Mouse (Mus musculus) midbrain, embryonic 11.5 days (tissue): ENCODE data around the gene Zfp472. TPM values are rescaled to one million over a fixed set of nuclear protein-coding genes. Genes with fewer than 3 reads are reported as not detected.

Source experiments
- ATAC-seq: fragments of 200-750 bp; cut with Nextera tagmentation; 2 replicates; pipeline ENCODE4 v1.8.0; 2017; ENCODE audit warnings: moderate TSS enrichment, moderate library complexity; ENCODE audit not compliant: low FRiP score
- DNase-seq: peaks from one replicate; pipeline ENCODE4 v3.0.0; 2015; ENCODE audit warnings: low spot score; ENCODE audit errors: missing footprints
- H3K27ac ChIP-seq: fragments of 300-500 bp; sonication (generic); 2 replicates; pipeline ENCODE4 v1.5.1; 2014; ENCODE audit warnings: low read depth, low read length
- H3K27me3 ChIP-seq: fragments of 300-500 bp; sonication (generic); 2 replicates; pipeline ENCODE4 v1.6.1; 2014; ENCODE audit warnings: mild to moderate bottlenecking, low read length, moderate library complexity, mixed read lengths; ENCODE audit not compliant: control insufficient read depth, insufficient read depth
- H3K36me3 ChIP-seq: fragments of 300-500 bp; sonication (generic); 2 replicates; pipeline ENCODE4 v1.6.1; 2014; ENCODE audit warnings: mild to moderate bottlenecking, low read length, moderate library complexity, mixed read lengths; ENCODE audit not compliant: control insufficient read depth, insufficient read depth
- H3K4me1 ChIP-seq: fragments of 300-500 bp; sonication (generic); 2 replicates; pipeline ENCODE4 v1.6.1; 2014; ENCODE audit warnings: low read length; ENCODE audit not compliant: control insufficient read depth, insufficient read depth
- H3K4me2 ChIP-seq: fragments of 300-500 bp; sonication (generic); 2 replicates; pipeline ENCODE4 v1.6.1; 2014; ENCODE audit warnings: mild to moderate bottlenecking, moderate library complexity
- H3K4me3 ChIP-seq: fragments of 300-500 bp; sonication (generic); 2 replicates; pipeline ENCODE4 v1.5.1; 2014; ENCODE audit warnings: low read depth, low read length
- H3K9ac ChIP-seq: fragments of 300-500 bp; sonication (generic); 2 replicates; pipeline ENCODE4 v1.6.1; 2014; ENCODE audit warnings: low read length
- H3K9me3 ChIP-seq: fragments of 300-500 bp; sonication (generic); 2 replicates; pipeline ENCODE4 v1.6.1; 2016; ENCODE audit warnings: low read length; ENCODE audit not compliant: control insufficient read depth
- WGBS: fragments of 180-500 bp; shearing (Covaris S2); extraction: QIAGEN DNeasy Blood & Tissue Kit; methylation state at CpG from one replicate; pipeline ENCODE4 v1.1.7; 2014; 5-methylcytosine and 5-hydroxymethylcytosine counted together
- polyA plus RNA-seq: library from polyadenylated mRNA; unstranded; fragments of >200 nt; fragmentation: Nextera tagmentation; extraction: Ambion mirVana; gene quantifications from 2 replicates; pipeline ENCODE4 v1.2.1, GENCODE M21; 2014

Zfp472 gene
- polyA plus RNA-seq, 1 experiment from 2014 or later: 15.6 TPM

GRCm38 (mm10) chr17:32944402-32945035 is 21.1 kb upstream of the Zfp472 start:
- 71% methylated on average over 3 of the region's 3 CpGs for WGBS
- H3K4me1 ChIP-seq: no peaks in the 10 kb centered on the region
- no peak overlapping the region for H3K9ac ChIP-seq
- H3K27ac ChIP-seq: no peak overlapping the region
- ATAC-seq: no peak
- H3K36me3 ChIP-seq: no peaks in the 10 kb centered on the region
- no peak overlapping the region for H3K4me3 ChIP-seq
- DNase-seq: no peak
- no peak overlapping the region for H3K4me2 ChIP-seq
- no peaks in the 10 kb centered on the region for H3K9me3 ChIP-seq
- no peaks in the 10 kb centered on the region for H3K27me3 ChIP-seq

- no peaks in the 10 kb centered on the region for H3K27me3 ChIP-seq
- no peaks in the 10 kb centered on the region for H3K4me1 ChIP-seq
- 66% methylated on average over 9 of the region's 9 CpGs for WGBS
- no peaks in the 10 kb centered on the region for H3K36me3 ChIP-seq
- H3K4me3 ChIP-seq: peak overlapping the region; percentile 20; the same call in 1 of the 2 replicates
- DNase-seq (no peak), ATAC-seq (no peak)
- no peak overlapping the region for H3K27ac ChIP-seq
- peak overlapping the region; percentile 25 for H3K4me2 ChIP-seq
- no peaks in the 10 kb centered on the region for H3K9me3 ChIP-seq
- no peak overlapping the region for H3K9ac ChIP-seq
Measured at GRCm38 (mm10) chr17:32946716-32947115, 18.9 kb upstream of the Zfp472 start.

GRCm38 (mm10) chr17:32947215-32947914 is 18.2 kb upstream of the Zfp472 start, which contains the start of gene Cyp4f13:
Gene Cyp4f13, minus strand, starts transcription at chr17:32947402.
- DNase-seq: peak; percentile 91
- no peaks in the 10 kb centered on the region for H3K9me3 ChIP-seq
- H3K36me3 ChIP-seq: no peaks in the 10 kb centered on the region
- H3K4me3 ChIP-seq: peak within 1 kb of the TSS; percentile 20; the same call in 1 of the 2 replicates
- no peak within 1 kb of the TSS for H3K9ac ChIP-seq
- 0 out of 2 replicates have a peak, but pooled peaks have one; percentile 55 for ATAC-seq
- H3K4me1 ChIP-seq: no peaks in the 10 kb centered on the region
- peak within 1 kb of the TSS; percentile 25 for H3K4me2 ChIP-seq
- 47% methylated on average over 12 of the region's 12 CpGs for WGBS
- no peak within 1 kb of the TSS for H3K27ac ChIP-seq
- no peaks in the 10 kb centered on the region for H3K27me3 ChIP-seq

- H3K4me2 ChIP-seq: no peak overlapping the region
- ATAC-seq: no peak
- no peaks in the 10 kb centered on the region for H3K36me3 ChIP-seq
- no peaks in the 10 kb centered on the region for H3K4me1 ChIP-seq
- H3K27me3 ChIP-seq: no peaks in the 10 kb centered on the region
- no peak for DNase-seq
- H3K27ac ChIP-seq: no peak overlapping the region
- WGBS: 93% methylated on average over 3 of the region's 3 CpGs
- no peaks in the 10 kb centered on the region for H3K9me3 ChIP-seq
- H3K4me3 ChIP-seq: no peak overlapping the region
- H3K9ac ChIP-seq: no peak overlapping the region
Measured at GRCm38 (mm10) chr17:32950136-32950535, 15.5 kb upstream of the Zfp472 start.

- no peak for ATAC-seq
- Histone ChIP-seq H3K27me3 (no peaks in the 10 kb centered on the region), H3K9me3 (no peaks in the 10 kb centered on the region), H3K36me3 (no peaks in the 10 kb centered on the region), H3K4me1 (no peaks in the 10 kb centered on the region), H3K27ac (no peak overlapping the region), H3K4me2 (no peak overlapping the region), H3K4me3 (no peak overlapping the region), H3K9ac (no peak overlapping the region)
- WGBS: 77% methylated on average over 11 of the region's 11 CpGs
- DNase-seq: no peak
Measured at GRCm38 (mm10) chr17:32951006-32951405, 14.6 kb upstream of the Zfp472 start.

- H3K27ac ChIP-seq: no peak overlapping the region
- H3K4me1 ChIP-seq: no peaks in the 10 kb centered on the region
- no peak overlapping the region for H3K4me3 ChIP-seq
- no peaks in the 10 kb centered on the region for H3K9me3 ChIP-seq
- H3K4me2 ChIP-seq: no peak overlapping the region
- no peaks in the 10 kb centered on the region for H3K27me3 ChIP-seq
- H3K9ac ChIP-seq: no peak overlapping the region
- no peaks in the 10 kb centered on the region for H3K36me3 ChIP-seq
- ATAC-seq (no peak), DNase-seq (peak; percentile 94)
- WGBS: 38% methylated on average over 16 of the region's 16 CpGs
Measured at GRCm38 (mm10) chr17:32951441-32951840, 14.2 kb upstream of the Zfp472 start.

GRCm38 (mm10) chr17:32965253-32965622 is 376 bp upstream of the Zfp472 start:
- ATAC-seq (peak; percentile 41; the same call in 1 of the 2 replicates), DNase-seq (no peak)
- Histone ChIP-seq H3K4me2 (peak overlapping the region; percentile 77), H3K9me3 (no peaks in the 10 kb centered on the region), H3K4me1 (peaks cover 8% of the 10 kb centered on the region), H3K27me3 (no peaks in the 10 kb centered on the region), H3K36me3 (no peaks in the 10 kb centered on the region), H3K9ac (peak overlapping the region; percentile 83), H3K27ac (no peak overlapping the region), H3K4me3 (peak overlapping the region; percentile 72)
- WGBS: under 1% methylated on average over 14 of the region's 14 CpGs

- H3K9me3 ChIP-seq: no peaks in the 10 kb centered on the region
- H3K36me3 ChIP-seq: peaks cover 13% of the 10 kb centered on the region
- no peaks in the 10 kb centered on the region for H3K4me1 ChIP-seq
- no peak overlapping the region for H3K27ac ChIP-seq
- DNase-seq (no peak), ATAC-seq (no peak)
- no peak overlapping the region for H3K4me3 ChIP-seq
- H3K27me3 ChIP-seq: no peaks in the 10 kb centered on the region
- no peak overlapping the region for H3K9ac ChIP-seq
- no peak overlapping the region for H3K4me2 ChIP-seq
- WGBS: 92% methylated on average over 4 of the region's 4 CpGs
Measured at GRCm38 (mm10) chr17:32981361-32981760, 15.7 kb downstream of the Zfp472 start.

GRCm38 (mm10) chr17:32986301-32986700 is 20.7 kb downstream of the Zfp472 start:
- H3K27ac ChIP-seq: no peak overlapping the region
- ATAC-seq: no peak

More at GRCm38 (mm10) chr17:32986301-32986700, 20.7 kb downstream of the Zfp472 start:
- Histone ChIP-seq H3K4me3 (no peak overlapping the region), H3K9me3 (no peaks in the 10 kb centered on the region), H3K4me2 (no peak overlapping the region), H3K4me1 (no peaks in the 10 kb centered on the region), H3K36me3 (no peaks in the 10 kb centered on the region; the same call in 1 of the 2 replicates), H3K27me3 (no peaks in the 10 kb centered on the region), H3K9ac (no peak overlapping the region)
- DNase-seq: no peak
- WGBS: 79% methylated on average over 4 of the region's 4 CpGs
